Mouse (Mus musculus) embryonic fibroblast, embryonic 13.5 days (primary cell): ENCODE data around the gene March9. TPM values are rescaled to one million over a fixed set of nuclear protein-coding genes. Genes with fewer than 3 reads are reported as not detected.

Experiments used
- H3K27ac ChIP-seq: 2 replicates; pipeline ENCODE4 v1.5.1; 2012; ENCODE audit warnings: low read length, control low read depth, inconsistent platforms; ENCODE audit not compliant: insufficient read depth
- H3K4me1 ChIP-seq: 2 replicates; pipeline ENCODE4 v1.6.1; 2011; ENCODE audit warnings: low read length; ENCODE audit not compliant: control insufficient read depth, insufficient read depth
- H3K4me3 ChIP-seq: 2 replicates; pipeline ENCODE4 v1.5.1; 2011; ENCODE audit warnings: mild to moderate bottlenecking, control low read depth, low read length; ENCODE audit not compliant: insufficient read depth
- CTCF ChIP-seq: IDR thresholded peaks from 2 replicates; pipeline ENCODE4 v1.5.1; 2011; ENCODE audit warnings: mild to moderate bottlenecking, control low read depth, low read length, moderate library complexity, borderline replicate concordance; ENCODE audit not compliant: insufficient read depth
- POLR2A ChIP-seq: IDR thresholded peaks from 2 replicates; pipeline ENCODE4 v1.6.1; 2011; ENCODE audit warnings: low read depth, mild to moderate bottlenecking, control low read depth, low read length, moderate library complexity
- polyA plus RNA-seq: library from polyadenylated mRNA; stranded (reverse); fragments of >200 nt; gene quantifications from 2 replicates; pipeline ENCODE4 v1.2.4, GENCODE M21; 2011; ENCODE audit warnings: low read depth; ENCODE audit not compliant: missing spikeins, insufficient read length

March9 gene
- polyA plus RNA-seq, 1 experiment = 3.0 TPM

DNA sequence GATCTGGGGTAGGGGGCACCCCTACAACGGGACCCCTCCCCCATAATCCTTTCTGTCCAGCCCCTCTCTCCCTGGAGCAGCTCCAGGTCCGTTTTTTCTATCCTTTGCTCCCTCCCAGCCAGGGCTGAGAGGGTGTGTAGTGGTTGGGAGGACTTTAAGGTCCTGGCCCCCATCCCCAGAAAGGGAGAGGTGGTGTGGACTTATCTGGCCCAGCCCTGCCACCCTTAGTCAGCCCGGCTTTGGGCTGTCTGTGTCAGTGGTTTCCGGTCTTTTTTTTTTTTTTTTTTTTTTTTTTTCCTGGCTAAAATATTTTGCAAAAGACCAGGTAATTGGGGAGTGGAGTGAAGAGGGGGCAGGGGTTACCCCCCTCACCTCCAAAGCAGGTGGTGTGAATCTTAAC, 32.8 kb upstream of the March9 start:
- TF ChIP-seq POLR2A (no peak), CTCF (no peak)
- no peak overlapping the region for H3K27ac ChIP-seq
- peaks cover 7% of the 10 kb centered on the region for H3K4me1 ChIP-seq
- H3K4me3 ChIP-seq = no peak overlapping the region

DNA sequence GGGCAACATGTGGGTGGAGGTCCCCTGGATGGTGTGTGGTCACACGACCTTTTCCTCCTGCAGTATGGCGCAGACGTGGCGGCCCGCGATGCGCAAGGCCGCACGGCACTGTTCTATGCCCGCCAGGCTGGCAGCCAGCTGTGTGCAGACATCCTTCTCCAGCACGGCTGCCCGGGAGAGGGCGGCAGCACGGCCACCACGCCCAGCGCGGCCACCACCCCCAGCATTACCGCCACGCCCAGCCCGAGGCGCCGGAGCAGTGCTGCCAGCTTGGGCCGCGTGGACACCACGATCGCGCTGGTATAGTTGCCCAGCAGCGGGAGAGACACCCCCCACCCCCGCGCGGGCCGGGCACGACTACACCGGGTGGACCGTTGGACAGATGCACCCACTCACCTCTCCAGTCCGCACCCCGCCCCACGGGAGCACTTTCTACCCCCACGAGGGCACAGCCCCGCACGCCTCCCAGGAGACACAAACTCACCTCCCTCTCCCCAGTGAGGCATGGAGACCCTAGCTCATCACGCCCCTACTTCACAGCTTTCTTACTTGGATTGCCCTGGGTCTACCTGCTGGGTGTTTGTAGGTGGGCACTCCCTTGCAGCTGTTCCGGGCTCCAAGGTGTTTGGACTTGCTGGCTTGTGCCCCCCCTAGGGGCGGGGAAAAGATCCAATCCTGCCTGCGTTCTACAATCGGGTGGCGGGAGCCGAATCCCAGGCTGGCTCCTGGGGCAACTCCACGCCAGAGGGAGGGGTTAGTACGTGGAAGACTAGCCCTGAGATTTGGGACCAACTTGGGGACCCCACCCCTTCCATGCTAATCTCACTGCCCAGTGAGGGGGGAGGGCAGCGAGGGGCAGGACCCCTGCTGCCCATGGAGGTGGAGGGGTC, 31.8 kb upstream of the March9 start:
- Histone ChIP-seq H3K4me1 (peaks cover 7% of the 10 kb centered on the region), H3K4me3 (no peak overlapping the region), H3K27ac (no peak overlapping the region)
- TF ChIP-seq CTCF = no peak
- TF ChIP-seq POLR2A = no peak

DNA sequence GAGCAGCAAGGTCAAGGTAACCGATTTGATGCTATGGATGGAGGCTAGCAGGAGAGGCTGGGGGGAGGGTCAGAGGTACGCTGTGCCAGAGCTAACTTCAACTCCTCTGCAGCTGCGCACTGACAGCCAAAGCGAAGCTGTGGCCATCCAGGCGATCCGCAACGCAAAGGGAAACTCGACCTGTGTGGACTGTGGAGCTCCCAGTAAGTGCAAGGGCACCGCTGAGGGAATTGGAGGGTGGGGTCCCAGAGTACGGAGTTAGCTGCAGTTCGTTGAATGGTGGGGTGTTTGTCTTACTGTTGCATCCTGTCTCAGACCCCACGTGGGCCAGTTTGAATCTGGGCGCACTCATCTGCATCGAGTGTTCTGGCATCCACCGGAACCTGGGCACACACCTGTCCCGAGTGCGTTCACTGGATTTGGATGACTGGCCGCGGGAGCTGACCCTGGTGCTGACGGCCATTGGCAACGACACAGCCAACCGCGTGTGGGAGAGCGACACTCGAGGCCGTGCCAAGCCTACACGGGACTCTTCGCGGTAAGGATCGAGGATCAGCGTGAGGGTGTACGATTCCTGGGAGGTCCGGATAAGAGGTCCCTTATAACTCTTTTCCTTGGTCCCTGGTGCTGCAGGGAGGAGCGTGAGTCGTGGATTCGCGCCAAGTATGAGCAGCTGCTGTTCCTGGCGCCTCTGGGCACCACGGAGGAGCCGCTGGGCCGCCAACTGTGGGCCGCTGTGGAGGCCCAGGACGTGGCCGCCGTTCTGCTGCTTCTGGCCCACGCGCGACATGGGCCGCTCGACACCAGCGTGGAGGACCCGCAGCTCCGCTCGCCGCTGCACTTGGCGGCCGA, 30.8 kb upstream of the March9 start:
- Histone ChIP-seq H3K4me3 (no peak overlapping the region), H3K4me1 (peaks cover 7% of the 10 kb centered on the region), H3K27ac (no peak overlapping the region)
- TF ChIP-seq POLR2A (no peak), CTCF (no peak)

DNA sequence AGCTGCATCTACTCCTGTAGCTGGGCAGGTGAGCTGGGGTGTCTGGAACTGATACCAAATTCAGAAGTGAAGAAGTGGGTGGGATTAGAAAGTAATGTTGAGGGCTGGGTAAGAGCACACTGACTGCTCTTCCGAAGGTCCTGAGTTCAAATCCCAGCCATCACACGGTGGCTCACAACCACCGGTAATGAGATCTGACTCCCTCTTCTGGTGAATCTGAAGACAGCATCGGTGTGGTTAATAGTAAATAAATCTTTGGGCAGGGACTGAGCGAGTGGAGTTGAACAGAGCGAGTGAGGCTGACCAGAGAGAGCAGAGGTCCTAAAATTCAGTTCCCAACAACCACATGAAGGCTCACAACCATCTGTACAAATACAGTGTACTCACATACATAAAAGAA, 25.6 kb upstream of the March9 start:
- TF ChIP-seq CTCF (no peak), POLR2A (no peak)
- Histone ChIP-seq H3K4me1 (no peaks in the 10 kb centered on the region), H3K27ac (no peak overlapping the region), H3K4me3 (no peak overlapping the region)

DNA sequence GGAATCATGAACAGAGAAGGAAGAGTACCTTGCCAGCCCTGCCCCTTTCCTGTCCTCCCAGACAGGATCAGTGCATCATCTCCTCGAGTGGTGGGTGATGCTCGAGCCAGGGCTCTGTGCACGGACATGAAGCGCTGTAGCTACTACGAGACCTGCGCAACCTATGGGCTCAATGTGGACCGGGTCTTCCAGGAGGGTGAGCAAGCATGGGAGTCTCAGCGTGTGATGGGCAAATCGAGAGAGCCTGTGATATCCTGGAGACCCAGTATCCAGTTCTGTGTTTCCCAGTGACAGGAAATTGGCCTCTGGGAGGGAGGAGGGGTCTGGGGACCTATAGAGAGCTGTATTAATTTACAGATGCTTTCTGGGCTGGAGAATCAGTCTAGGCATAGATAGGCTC, 25.1 kb upstream of the March9 start:
- H3K4me1 ChIP-seq = no peaks in the 10 kb centered on the region
- H3K4me3 ChIP-seq = no peak overlapping the region
- TF ChIP-seq POLR2A (no peak), CTCF (no peak)
- no peak overlapping the region for H3K27ac ChIP-seq

DNA sequence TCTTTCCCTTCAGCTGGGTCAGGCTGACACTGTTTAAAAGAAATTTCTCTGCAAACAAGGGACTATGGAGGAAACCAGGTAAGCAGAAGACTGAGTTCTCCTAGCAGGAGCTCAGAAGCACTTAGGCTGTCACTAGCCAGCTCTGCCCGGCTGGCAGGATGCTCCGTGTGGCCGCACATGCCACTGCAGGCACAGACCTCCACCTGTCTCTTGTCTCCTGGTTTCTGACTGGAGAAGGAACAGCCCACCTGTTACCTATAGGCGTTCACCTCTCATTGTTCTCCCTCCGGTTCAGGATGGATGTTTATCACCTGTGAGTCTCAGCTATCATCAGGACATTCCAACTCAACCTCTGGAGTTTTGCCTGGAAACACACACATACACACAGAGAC, 23.9 kb upstream of the March9 start:
- H3K4me3 ChIP-seq = no peak overlapping the region

DNA sequence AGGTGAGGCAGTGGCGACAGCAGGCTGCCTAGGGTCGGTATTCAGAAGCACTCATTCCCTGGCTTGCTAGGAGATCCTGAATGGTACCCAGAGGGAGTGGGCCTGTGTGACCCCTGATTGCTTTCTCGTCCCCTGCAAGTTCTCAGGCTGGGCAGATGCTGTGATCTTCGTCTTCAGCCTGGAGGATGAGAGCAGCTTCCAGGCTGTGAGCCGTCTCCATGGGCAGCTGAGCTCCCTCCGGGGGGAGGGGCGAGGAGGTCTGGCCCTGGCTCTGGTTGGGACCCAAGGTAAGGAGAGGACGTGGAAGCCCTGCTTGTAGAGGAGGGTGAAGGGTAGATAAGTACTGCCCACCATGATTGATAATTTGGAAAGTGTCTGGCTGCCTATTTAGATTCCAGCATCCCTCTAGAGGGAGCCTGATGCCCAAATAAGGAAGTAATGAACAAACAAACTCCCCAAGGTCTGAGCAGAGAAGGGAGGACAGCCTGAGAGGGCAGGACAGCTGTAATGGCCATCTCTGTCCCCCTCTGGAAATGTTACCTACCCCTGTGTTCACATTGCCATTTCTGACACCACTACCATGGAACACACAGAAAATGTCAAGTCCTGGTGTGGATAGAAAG, 23.4 kb upstream of the March9 start:
- Histone ChIP-seq H3K27ac (no peak overlapping the region), H3K4me3 (no peak overlapping the region), H3K4me1 (0 out of 2 replicates have a peak, but pooled peaks cover 1% of the 10 kb centered on the region)
- no peak for TF ChIP-seq POLR2A
- no peak for TF ChIP-seq CTCF

More for the DNA sequence above, 23.9 kb upstream of the March9 start:
- no peak for TF ChIP-seq POLR2A
- no peak for TF ChIP-seq CTCF
- H3K4me1 ChIP-seq = no peaks in the 10 kb centered on the region
- no peak overlapping the region for H3K27ac ChIP-seq

DNA sequence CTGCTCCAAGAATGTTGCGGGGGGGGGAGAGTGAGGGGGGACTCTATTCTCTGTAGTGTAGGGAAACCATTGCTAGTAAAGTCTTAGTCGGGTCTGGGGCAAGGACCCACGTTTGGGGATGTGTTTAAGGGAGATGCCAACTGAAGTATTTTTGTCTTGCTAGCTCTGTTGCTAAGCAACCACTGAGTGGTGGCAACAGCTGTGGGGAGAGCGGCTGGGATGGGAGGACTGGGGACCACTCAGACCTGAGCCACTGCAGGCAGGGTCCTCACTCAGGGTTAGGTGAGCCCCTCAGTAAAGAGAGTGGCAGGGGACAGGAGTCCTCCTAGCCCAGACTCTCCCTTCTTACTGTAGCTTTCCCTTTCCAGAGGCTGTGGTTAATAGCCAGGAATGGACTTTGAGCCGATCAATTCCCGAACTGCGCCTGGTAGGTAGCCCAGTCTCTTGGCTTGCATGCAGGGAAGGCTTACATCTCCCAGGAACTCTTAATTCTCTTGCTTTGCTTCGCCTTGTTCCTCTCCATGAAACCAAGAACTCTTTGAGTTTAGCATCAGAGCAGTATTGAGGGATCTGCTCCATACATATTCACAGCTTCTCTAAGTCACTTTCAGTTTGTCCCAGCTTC, 22.1 kb upstream of the March9 start:
- no peak for TF ChIP-seq CTCF
- no peak for TF ChIP-seq POLR2A
- no peak overlapping the region for H3K4me3 ChIP-seq

More for the DNA sequence above, 22.1 kb upstream of the March9 start:
- Histone ChIP-seq H3K27ac (no peak overlapping the region), H3K4me1 (0 out of 2 replicates have a peak, but pooled peaks cover 1% of the 10 kb centered on the region)
